Mouse (Mus musculus) kidney, adult 2 months (tissue): ENCODE data around the gene Cubn. TPM values are rescaled to one million over a fixed set of nuclear protein-coding genes. Genes with fewer than 3 reads are reported as not detected.
A peak's percentile ranks its signal among the peaks of the same experiment; 100 is the strongest.

Experiments used
- DNase-seq: peaks from one replicate; pipeline ENCODE4 v3.0.0; 2021
- H3K27ac ChIP-seq: fragments of 200-500 bp; 2 replicates; pipeline ENCODE4 v1.5.1; 2012; ENCODE audit warnings: low read depth, low read length, control low read depth, inconsistent platforms; ENCODE audit not compliant: insufficient read depth
- H3K27me3 ChIP-seq: fragments of 200-500 bp; replicated peaks from 2 replicates; pipeline ENCODE4 v1.6.1; 2012; ENCODE audit warnings: mild to moderate bottlenecking, moderate library complexity, low read length, inconsistent platforms; ENCODE audit not compliant: control insufficient read depth, insufficient read depth
- H3K36me3 ChIP-seq: fragments of 200-500 bp; 2 replicates; pipeline ENCODE4 v1.6.1; 2012; ENCODE audit warnings: mild to moderate bottlenecking, moderate library complexity, low read length, inconsistent platforms; ENCODE audit not compliant: control insufficient read depth, insufficient read depth
- H3K4me1 ChIP-seq: fragments of 200-500 bp; 2 replicates; pipeline ENCODE4 v1.6.1; 2011; ENCODE audit warnings: low read length; ENCODE audit not compliant: control insufficient read depth, insufficient read depth
- H3K4me3 ChIP-seq: fragments of 200-500 bp; 2 replicates; pipeline ENCODE4 v1.5.1; 2011; ENCODE audit warnings: mild to moderate bottlenecking, low read depth, low read length, control low read depth; ENCODE audit not compliant: insufficient read depth
- CTCF ChIP-seq: fragments of 200-500 bp; conservative IDR thresholded peaks from 2 replicates; pipeline ENCODE4 v1.5.1; 2011; ENCODE audit warnings: low read depth, mild to moderate bottlenecking, control low read depth, low read length, moderate library complexity, mixed read lengths; ENCODE audit not compliant: insufficient read depth, insufficient read length
- POLR2A ChIP-seq: fragments of 200-500 bp; IDR thresholded peaks from one replicate; pipeline ENCODE4 v1.6.1; 2011; ENCODE audit warnings: low read depth, low read length, control low read depth
- WGBS: fragments of 180-500 bp; shearing (Covaris S2); methylation state at CpG from one replicate; pipeline ENCODE4 v1.1.7; 2018; 5-methylcytosine and 5-hydroxymethylcytosine counted together
- polyA plus RNA-seq: library from polyadenylated mRNA; depleted of rRNA; stranded (reverse); fragments of >200 nt; gene quantifications from 2 replicates; pipeline ENCODE4 v1.2.3, GENCODE M21; 2012

Cubn gene
- polyA plus RNA-seq, 1 experiment, result 56.2 TPM

DNA sequence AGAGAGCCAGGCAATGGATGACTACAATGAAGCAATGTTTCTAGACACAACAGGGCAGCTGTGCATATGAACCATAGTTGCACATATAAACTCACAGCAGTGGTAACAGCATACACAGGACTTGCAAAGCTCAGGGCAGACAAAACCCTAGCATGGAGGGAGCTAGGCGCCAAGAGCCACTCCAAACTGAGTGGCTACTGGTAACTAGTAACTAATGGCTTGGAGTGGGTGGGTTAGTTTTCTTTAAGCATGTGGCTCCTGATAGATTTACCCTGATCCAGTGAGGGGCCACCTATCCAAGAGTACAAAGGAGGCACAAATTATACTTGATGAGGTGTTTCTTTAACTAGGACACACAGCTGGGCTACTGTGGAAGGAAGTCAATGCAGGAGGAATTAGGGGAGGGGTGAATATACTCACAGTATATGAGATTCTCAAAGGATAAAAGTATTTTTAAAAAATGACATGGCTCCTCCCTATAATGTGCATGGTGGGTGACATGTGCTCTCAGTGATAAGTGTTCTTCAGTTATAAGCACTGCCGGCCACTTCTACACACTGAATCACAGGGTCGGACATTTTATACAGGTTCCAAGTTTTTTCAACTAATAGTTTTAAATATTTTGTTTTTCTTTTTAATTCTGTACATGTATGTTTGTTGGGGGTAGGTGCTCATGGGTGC, 37.8 kb upstream of the Cubn start:
- Histone ChIP-seq H3K4me3 (no peak overlapping the region), H3K4me1 (no peaks in the 10 kb centered on the region), H3K27ac (no peak overlapping the region), H3K27me3 (no peaks in the 10 kb centered on the region), H3K36me3 (no peaks in the 10 kb centered on the region)
- no peak for DNase-seq
- TF ChIP-seq POLR2A, result no peak
- no peak for TF ChIP-seq CTCF
- 96% methylated on average over 3 of the region's 3 CpGs for WGBS

DNA sequence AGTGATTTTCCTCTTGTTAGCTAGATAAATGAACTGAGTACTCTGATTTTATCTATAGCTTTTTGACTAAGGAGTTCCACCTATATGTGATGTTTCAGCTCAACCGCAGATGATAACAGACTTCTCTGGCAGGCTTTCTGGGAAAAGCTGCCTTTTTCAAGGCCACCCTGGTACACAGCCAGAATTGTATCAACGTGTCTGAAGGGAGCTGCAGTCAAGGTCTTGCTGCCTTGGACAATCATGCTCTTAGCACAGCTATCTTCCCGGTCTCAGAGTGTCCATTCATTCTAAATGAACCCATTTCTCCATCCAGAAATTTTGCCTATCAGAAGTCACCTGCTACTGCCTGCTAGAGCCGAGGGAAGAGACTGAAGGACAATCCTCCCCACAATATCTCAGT, 35.9 kb upstream of the Cubn start:
- Histone ChIP-seq H3K27ac (no peak overlapping the region), H3K27me3 (no peaks in the 10 kb centered on the region), H3K36me3 (no peaks in the 10 kb centered on the region), H3K4me1 (peaks cover 6% of the 10 kb centered on the region; the same call in 1 of the 2 replicates), H3K4me3 (no peak overlapping the region)
- TF ChIP-seq CTCF (no peak), POLR2A (no peak)
- WGBS, result 77% methylated on average over 4 of the region's 4 CpGs
- no peak for DNase-seq

DNA sequence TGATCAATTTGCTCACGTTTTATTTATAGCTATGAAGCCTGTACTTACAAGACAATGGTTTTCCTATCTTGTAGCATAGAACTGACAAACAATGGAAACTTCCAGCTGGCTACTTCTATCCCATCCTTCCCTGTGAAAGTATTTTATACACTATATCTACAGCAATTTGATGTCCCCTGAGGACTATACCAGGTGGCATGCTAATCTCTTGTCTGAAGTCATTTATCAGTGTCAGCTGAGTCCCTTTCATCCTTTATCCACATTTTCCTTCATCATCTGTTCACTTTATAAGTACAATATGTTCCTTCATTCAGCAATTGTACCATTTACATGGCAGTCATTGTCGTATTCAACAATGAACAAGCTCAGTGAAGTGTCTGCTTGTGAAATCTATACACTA, 35.5 kb upstream of the Cubn start:
- H3K36me3 ChIP-seq, result no peaks in the 10 kb centered on the region
- no peak overlapping the region for H3K4me3 ChIP-seq
- WGBS, result 72% methylated on average over 2 of the region's 2 CpGs
- no peaks in the 10 kb centered on the region for H3K27me3 ChIP-seq
- H3K27ac ChIP-seq, result no peak overlapping the region
- H3K4me1 ChIP-seq, result peaks cover 6% of the 10 kb centered on the region; the same call in 1 of the 2 replicates
- no peak for DNase-seq
- TF ChIP-seq CTCF, result no peak
- TF ChIP-seq POLR2A, result no peak

DNA sequence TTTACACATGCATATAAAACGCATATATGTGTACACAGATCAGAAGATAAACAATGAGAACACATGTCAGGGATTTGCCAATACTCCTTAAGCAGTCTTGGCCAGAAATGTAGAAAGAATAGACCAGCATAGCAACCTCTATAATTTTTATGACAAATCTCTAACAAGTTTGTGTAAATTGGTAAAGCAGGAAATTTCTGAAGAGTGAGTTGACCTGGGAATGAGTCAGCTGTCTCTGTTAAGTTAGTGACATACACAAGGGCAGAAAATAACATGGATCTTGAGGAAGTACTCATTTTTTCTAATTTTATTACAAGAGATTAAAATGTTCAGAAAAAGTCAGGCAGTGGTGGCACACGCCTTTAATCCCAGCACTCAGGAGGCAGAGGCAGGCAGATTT, 34.6 kb upstream of the Cubn start:
- H3K27me3 ChIP-seq, result no peaks in the 10 kb centered on the region
- TF ChIP-seq CTCF (no peak), POLR2A (no peak)

DNA sequence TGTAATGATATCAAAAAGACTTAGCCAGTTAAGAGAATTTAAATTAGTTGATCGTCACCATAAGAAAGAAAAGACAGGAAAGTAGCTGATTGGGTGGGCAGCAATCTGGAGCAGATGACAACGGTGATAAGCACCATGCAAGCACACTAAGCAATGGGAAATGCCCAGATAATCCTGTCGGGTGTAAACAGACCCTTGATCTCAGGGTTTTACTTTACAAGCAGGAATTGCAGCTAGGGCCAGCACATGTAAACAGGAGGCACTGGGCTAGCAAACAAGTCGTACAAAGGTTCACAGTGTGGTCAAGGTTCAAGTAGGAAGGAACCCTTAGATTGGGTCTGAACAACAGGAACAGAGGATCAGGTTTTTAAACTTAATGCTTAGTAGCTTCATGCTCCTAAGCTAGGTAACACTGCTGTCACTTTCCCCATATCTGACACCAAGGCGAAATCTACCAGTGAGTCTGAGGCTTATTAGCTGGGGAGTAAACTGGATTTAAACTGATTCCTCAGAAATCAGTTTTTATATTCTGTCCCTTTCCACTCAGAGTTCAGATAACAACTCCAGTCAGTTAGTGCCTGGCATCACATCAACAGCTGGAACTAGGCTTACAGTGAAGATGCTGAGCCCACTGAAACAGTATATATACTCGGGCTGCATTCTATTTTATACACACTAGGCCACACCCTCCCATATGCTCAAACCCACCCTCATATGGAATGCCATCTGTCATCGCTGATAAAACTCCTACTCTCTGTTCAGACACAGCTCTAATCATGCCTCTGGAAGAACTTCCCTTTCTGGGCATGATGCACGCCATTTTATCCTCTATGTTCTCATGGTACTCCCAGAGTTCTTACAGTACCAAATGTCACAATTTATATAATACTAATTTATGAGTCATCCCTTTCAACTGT, 32.2 kb upstream of the Cubn start:
- Histone ChIP-seq H3K27me3 (no peaks in the 10 kb centered on the region), H3K4me1 (peaks cover 6% of the 10 kb centered on the region; the same call in 1 of the 2 replicates), H3K4me3 (no peak overlapping the region), H3K27ac (peak overlapping the region; percentile 83), H3K36me3 (no peaks in the 10 kb centered on the region)
- WGBS, result 61% methylated on average over 8 of the region's 8 CpGs
- no peak for TF ChIP-seq CTCF
- no peak for TF ChIP-seq POLR2A
- DNase-seq, result peak; percentile 88

More for the DNA sequence above, 34.6 kb upstream of the Cubn start:
- peaks cover 6% of the 10 kb centered on the region; the same call in 1 of the 2 replicates for H3K4me1 ChIP-seq
- H3K27ac ChIP-seq, result no peak overlapping the region
- DNase-seq, result no peak
- no peaks in the 10 kb centered on the region for H3K36me3 ChIP-seq
- no peak overlapping the region for H3K4me3 ChIP-seq
- 87% methylated on average over 2 of the region's 2 CpGs for WGBS

DNA sequence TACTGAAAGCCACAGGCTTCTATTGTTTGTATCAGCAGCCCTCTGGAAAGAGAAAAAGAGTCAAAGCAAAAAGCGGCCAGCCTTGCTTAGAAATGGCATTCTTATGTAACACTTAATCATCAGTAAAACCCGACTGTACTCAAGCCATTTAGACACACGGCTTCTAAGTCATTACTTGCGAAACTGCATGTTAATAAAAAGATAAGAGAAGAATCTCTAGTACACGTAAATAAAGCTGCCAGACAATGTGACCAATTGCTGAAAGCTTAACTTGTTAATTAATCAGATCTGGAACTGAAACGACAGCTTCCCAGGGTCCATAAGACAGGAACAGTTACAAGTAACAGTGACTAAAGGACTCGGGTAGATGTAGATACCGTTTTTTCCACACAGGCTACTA, 30.5 kb upstream of the Cubn start:
- peaks cover 6% of the 10 kb centered on the region; the same call in 1 of the 2 replicates for H3K4me1 ChIP-seq
- WGBS, result 59% methylated on average over 8 of the region's 8 CpGs
- DNase-seq, result no peak
- no peak overlapping the region for H3K27ac ChIP-seq
- no peak overlapping the region for H3K4me3 ChIP-seq
- H3K27me3 ChIP-seq, result no peaks in the 10 kb centered on the region
- no peak for TF ChIP-seq POLR2A
- no peak for TF ChIP-seq CTCF
- H3K36me3 ChIP-seq, result no peaks in the 10 kb centered on the region

DNA sequence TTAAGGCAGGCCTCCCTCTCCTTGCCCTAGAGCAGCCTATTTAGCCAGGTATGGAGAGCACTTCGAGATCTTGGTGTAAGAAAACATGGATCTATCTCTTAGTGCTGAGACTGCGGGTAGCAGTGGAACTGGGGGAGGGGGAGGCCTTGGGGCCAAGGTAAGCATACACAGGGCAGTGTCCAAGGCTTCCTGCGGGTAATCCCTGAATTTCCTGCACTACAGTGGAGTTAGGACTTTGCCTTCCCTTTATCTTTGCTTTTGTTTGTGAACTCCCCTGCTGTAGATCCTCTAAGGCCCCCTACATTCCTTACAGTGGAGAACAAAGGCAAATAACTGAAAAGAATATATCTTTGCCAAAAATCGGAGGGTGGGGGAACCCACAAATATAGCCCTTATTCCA, 23.3 kb upstream of the Cubn start:
- Histone ChIP-seq H3K4me3 (no peak overlapping the region), H3K27ac (no peak overlapping the region), H3K27me3 (no peaks in the 10 kb centered on the region), H3K36me3 (no peaks in the 10 kb centered on the region), H3K4me1 (no peaks in the 10 kb centered on the region)
- no peak for TF ChIP-seq POLR2A
- no peak for TF ChIP-seq CTCF
- 63% methylated on average over 4 of the region's 4 CpGs for WGBS
- DNase-seq, result no peak
